Mouse (Mus musculus) hindbrain, embryonic 11.5 days (tissue): ENCODE results near the gene Cpn2. TPM values are rescaled to one million over a fixed set of nuclear protein-coding genes. Genes with fewer than 3 reads are reported as not detected.

ENCODE experiments used
- ATAC-seq: fragments of 200-750 bp; cut with Nextera tagmentation; 2 replicates; pipeline ENCODE4 v1.8.0; 2017; ENCODE audit warnings: mild to moderate bottlenecking, moderate TSS enrichment, moderate library complexity; ENCODE audit not compliant: low FRiP score
- DNase-seq: peaks from one replicate; pipeline ENCODE4 v3.0.0-alpha.2; 2015; ENCODE audit warnings: low spot score
- H3K27ac ChIP-seq: fragments of 300-500 bp; sonication (generic); 2 replicates; pipeline ENCODE4 v1.5.1; 2014; ENCODE audit warnings: mild to moderate bottlenecking, low read depth, low read length
- H3K27me3 ChIP-seq: fragments of 300-500 bp; sonication (generic); 2 replicates; pipeline ENCODE4 v1.6.1; 2014; ENCODE audit warnings: mild to moderate bottlenecking, low read length, moderate library complexity, mixed read lengths; ENCODE audit not compliant: control insufficient read depth, insufficient read depth
- H3K36me3 ChIP-seq: fragments of 300-500 bp; sonication (generic); 2 replicates; pipeline ENCODE4 v1.6.1; 2014; ENCODE audit warnings: mild to moderate bottlenecking, low read length, moderate library complexity, mixed read lengths; ENCODE audit not compliant: control insufficient read depth, insufficient read depth
- H3K4me1 ChIP-seq: fragments of 300-500 bp; sonication (generic); replicated peaks from 2 replicates; pipeline ENCODE4 v1.6.1; 2014; ENCODE audit warnings: low read length, mixed read lengths; ENCODE audit not compliant: control insufficient read depth, insufficient read depth
- H3K4me2 ChIP-seq: fragments of 300-500 bp; sonication (generic); replicated peaks from 2 replicates; pipeline ENCODE4 v1.6.1; 2014; ENCODE audit warnings: mild to moderate bottlenecking, low read depth, low read length
- H3K4me3 ChIP-seq: fragments of 300-500 bp; sonication (generic); 2 replicates; pipeline ENCODE4 v1.5.1; 2014; ENCODE audit warnings: low read depth, low read length
- H3K9ac ChIP-seq: fragments of 300-500 bp; sonication (generic); 2 replicates; pipeline ENCODE4 v1.6.1; 2014; ENCODE audit warnings: low read depth, low read length
- H3K9me3 ChIP-seq: fragments of 300-500 bp; sonication (generic); 2 replicates; pipeline ENCODE4 v1.6.1; 2016; ENCODE audit warnings: low read length; ENCODE audit not compliant: control insufficient read depth
- WGBS: fragments of 180-500 bp; shearing (Covaris S2); extraction: QIAGEN DNeasy Blood & Tissue Kit; methylation state at CpG from one replicate; pipeline ENCODE4 v1.1.7; 2014; 5-methylcytosine and 5-hydroxymethylcytosine counted together
- polyA plus RNA-seq: library from polyadenylated mRNA; unstranded; fragments of >200 nt; fragmentation: Nextera tagmentation; extraction: Ambion mirVana; gene quantifications from 2 replicates; pipeline ENCODE4 v1.2.1, GENCODE M21; 2014

Gene Cpn2
- polyA plus RNA-seq, 1 experiment from 2014 or later = not detected

- H3K4me2 ChIP-seq = no peak overlapping the region
- H3K9me3 ChIP-seq = no peaks in the 10 kb centered on the region
- 89% methylated on average over 4 of the region's 4 CpGs for WGBS
- no peak overlapping the region for H3K9ac ChIP-seq
- DNase-seq (no peak), ATAC-seq (no peak)
- peaks cover 15% of the 10 kb centered on the region for H3K4me1 ChIP-seq
- H3K27me3 ChIP-seq = peaks cover 41% of the 10 kb centered on the region
- H3K27ac ChIP-seq = no peak overlapping the region
- H3K36me3 ChIP-seq = no peaks in the 10 kb centered on the region
- H3K4me3 ChIP-seq = no peak overlapping the region
These were observed 38.8 kb upstream of the Cpn2 start for GRCm38 (mm10) chr16:30306102-30306501.

- Histone ChIP-seq H3K4me3 (no peak overlapping the region), H3K4me1 (peaks cover 11% of the 10 kb centered on the region), H3K9me3 (no peaks in the 10 kb centered on the region), H3K27me3 (peaks cover 26% of the 10 kb centered on the region), H3K9ac (no peak overlapping the region), H3K27ac (no peak overlapping the region), H3K4me2 (no peak overlapping the region), H3K36me3 (no peaks in the 10 kb centered on the region)
- 81% methylated on average over 5 of the region's 5 CpGs for WGBS
- DNase-seq = no peak
- ATAC-seq = no peak
These were observed 36.9 kb upstream of the Cpn2 start for GRCm38 (mm10) chr16:30304236-30304635.

DNA sequence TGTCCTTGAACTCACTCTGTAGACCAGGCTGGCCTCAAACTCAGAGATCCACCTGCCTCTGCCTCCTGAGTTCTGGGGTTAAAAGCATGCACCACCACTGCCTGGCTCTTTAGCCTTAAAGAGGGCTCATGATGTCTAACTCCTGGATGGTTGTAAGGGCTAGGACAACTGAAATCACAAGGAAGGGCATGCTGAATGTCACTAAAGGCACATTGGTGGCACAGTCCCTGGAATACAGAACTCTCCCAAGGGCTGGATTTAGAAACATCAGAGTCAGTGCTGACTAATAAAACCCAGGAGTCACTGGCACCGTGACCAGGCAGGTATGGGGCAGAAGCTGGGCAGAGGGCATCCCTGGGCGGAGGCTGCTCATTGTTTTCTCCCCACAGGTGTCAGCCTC, 36.1 kb upstream of the Cpn2 start:
- WGBS = 84% methylated on average over 2 of the region's 2 CpGs
- ATAC-seq (no peak), DNase-seq (no peak)
- Histone ChIP-seq H3K36me3 (no peaks in the 10 kb centered on the region), H3K4me1 (peaks cover 6% of the 10 kb centered on the region), H3K9me3 (no peaks in the 10 kb centered on the region), H3K4me3 (no peak overlapping the region), H3K27me3 (peaks cover 19% of the 10 kb centered on the region), H3K4me2 (no peak overlapping the region), H3K9ac (no peak overlapping the region), H3K27ac (no peak overlapping the region)

DNA sequence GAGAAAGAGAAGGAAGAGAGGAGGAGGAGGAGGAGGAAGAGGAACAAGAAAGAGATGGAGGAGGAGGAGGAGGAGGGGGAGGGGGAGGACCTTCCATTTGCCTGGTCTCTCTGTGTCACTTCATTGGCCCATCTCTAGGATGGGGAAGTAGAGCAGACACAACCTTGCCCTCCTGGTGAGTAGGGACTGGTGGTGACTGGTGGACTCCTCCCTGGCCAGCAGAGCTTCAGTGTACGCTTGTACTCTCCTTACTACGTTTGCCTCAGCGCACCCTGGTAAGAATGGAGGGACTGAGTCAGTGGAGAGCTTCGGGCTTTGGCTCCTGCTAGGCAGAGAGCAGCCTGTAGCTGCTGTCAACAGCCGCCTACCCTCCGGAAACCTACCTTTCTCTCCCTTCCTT, 35.4 kb upstream of the Cpn2 start:
- no peak for DNase-seq
- H3K27me3 ChIP-seq = peaks cover 12% of the 10 kb centered on the region

GRCm38 (mm10) chr16:30299711-30300277, 32.5 kb upstream of the Cpn2 start:
- Histone ChIP-seq H3K9me3 (no peaks in the 10 kb centered on the region), H3K4me1 (no peaks in the 10 kb centered on the region), H3K4me2 (no peak overlapping the region), H3K27ac (no peak overlapping the region), H3K4me3 (no peak overlapping the region), H3K27me3 (no peaks in the 10 kb centered on the region), H3K9ac (no peak overlapping the region), H3K36me3 (no peaks in the 10 kb centered on the region)
- whole genome bisulfite sequencing = 76% methylated on average over 10 of the region's 10 CpGs
- ATAC-seq (no peak), DNase-seq (no peak)

More for the DNA sequence above, 35.4 kb upstream of the Cpn2 start:
- H3K4me3 ChIP-seq = no peak overlapping the region
- no peak overlapping the region for H3K9ac ChIP-seq
- H3K4me2 ChIP-seq = no peak overlapping the region
- no peaks in the 10 kb centered on the region; the same call in 1 of the 2 replicates for H3K4me1 ChIP-seq
- H3K36me3 ChIP-seq = no peaks in the 10 kb centered on the region
- WGBS = 84% methylated on average over 6 of the region's 6 CpGs
- no peaks in the 10 kb centered on the region for H3K9me3 ChIP-seq
- H3K27ac ChIP-seq = no peak overlapping the region
- no peak for ATAC-seq

DNA sequence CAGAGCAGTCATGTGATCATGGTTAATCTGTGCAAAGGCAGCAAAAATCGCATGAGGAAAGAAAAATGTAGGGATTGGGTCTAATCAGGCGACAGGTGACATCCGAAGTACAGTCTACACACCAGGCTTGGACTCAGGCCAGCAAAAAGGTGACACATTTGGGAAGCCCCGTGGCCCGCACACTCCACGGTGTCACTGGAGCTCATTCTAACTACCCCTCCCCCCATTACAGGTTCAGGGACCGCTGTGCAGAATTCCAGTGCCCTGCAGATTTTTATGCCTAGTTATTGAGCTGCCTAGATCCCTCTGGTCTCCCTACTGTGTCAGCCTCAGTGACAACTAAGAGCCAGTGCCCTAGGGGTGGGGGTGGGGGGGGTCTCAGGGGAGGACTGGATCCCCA, 30.2 kb upstream of the Cpn2 start:
- Histone ChIP-seq H3K36me3 (no peaks in the 10 kb centered on the region), H3K27me3 (no peaks in the 10 kb centered on the region), H3K4me2 (no peak overlapping the region), H3K4me3 (no peak overlapping the region), H3K9me3 (no peaks in the 10 kb centered on the region), H3K4me1 (no peaks in the 10 kb centered on the region), H3K9ac (no peak overlapping the region), H3K27ac (no peak overlapping the region)
- DNase-seq (no peak), ATAC-seq (no peak)
- WGBS = 91% methylated on average over 7 of the region's 7 CpGs

GRCm38 (mm10) chr16:30296601-30297275, 29.4 kb upstream of the Cpn2 start:
- no peak overlapping the region for H3K4me3 ChIP-seq
- H3K4me2 ChIP-seq = no peak overlapping the region
- H3K9me3 ChIP-seq = no peaks in the 10 kb centered on the region
- no peak overlapping the region for H3K9ac ChIP-seq
- no peak overlapping the region for H3K27ac ChIP-seq
- H3K36me3 ChIP-seq = no peaks in the 10 kb centered on the region
- no peaks in the 10 kb centered on the region for H3K27me3 ChIP-seq
- ATAC-seq (no peak), DNase-seq (no peak)
- 88% methylated on average over 11 of the region's 11 CpGs for WGBS
- no peaks in the 10 kb centered on the region for H3K4me1 ChIP-seq

DNA sequence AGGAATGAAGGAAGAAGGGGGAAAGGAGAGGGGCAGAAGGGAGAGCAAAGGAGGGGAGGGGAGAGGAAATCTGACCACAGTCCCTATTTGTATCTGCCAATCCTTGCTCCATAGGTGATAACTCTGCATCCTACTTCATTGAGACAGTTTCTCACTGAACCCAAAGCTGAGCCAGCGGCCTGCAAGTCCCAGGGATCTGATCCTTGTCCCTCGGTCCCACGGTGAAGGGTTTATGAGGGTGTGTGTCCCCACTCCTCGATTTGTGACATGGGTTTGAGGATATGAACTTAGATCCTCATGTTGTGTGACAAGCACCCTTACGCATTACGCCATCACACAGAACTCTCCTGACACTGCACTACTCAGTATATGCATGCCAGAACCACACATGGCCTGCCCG, 27.8 kb upstream of the Cpn2 start:
- DNase-seq (no peak), ATAC-seq (no peak)
- Histone ChIP-seq H3K4me1 (no peaks in the 10 kb centered on the region), H3K27me3 (no peaks in the 10 kb centered on the region), H3K27ac (no peak overlapping the region), H3K4me3 (no peak overlapping the region), H3K9me3 (no peaks in the 10 kb centered on the region), H3K36me3 (no peaks in the 10 kb centered on the region), H3K9ac (no peak overlapping the region), H3K4me2 (no peak overlapping the region)
- 91% methylated on average over 7 of the region's 7 CpGs for WGBS

GRCm38 (mm10) chr16:30290436-30290835, 23.1 kb upstream of the Cpn2 start:
- Histone ChIP-seq H3K27me3 (no peaks in the 10 kb centered on the region), H3K27ac (no peak overlapping the region), H3K4me2 (no peak overlapping the region), H3K4me1 (no peaks in the 10 kb centered on the region), H3K9me3 (no peaks in the 10 kb centered on the region), H3K4me3 (no peak overlapping the region), H3K9ac (no peak overlapping the region), H3K36me3 (no peaks in the 10 kb centered on the region)
- ATAC-seq = no peak
- 75% methylated on average over 6 of the region's 6 CpGs for WGBS
- DNase-seq = no peak
